Mouse (Mus musculus) ES-Bruce4 (cell line): ENCODE data around the gene Mrrf.

ENCODE experiments used
- CTCF ChIP-seq: IDR thresholded peaks from one replicate; pipeline ENCODE4 v1.8.1; 2011; ENCODE audit warnings: low read depth, low read length
- EP300 ChIP-seq: IDR thresholded peaks from 2 replicates; pipeline ENCODE4 v1.6.1; 2011; ENCODE audit warnings: low read depth, low read length; ENCODE audit not compliant: insufficient read depth
- POLR2A ChIP-seq: IDR thresholded peaks from one replicate; pipeline ENCODE4 v1.8.1; 2011; ENCODE audit warnings: low read length; ENCODE audit not compliant: insufficient read depth

DNA sequence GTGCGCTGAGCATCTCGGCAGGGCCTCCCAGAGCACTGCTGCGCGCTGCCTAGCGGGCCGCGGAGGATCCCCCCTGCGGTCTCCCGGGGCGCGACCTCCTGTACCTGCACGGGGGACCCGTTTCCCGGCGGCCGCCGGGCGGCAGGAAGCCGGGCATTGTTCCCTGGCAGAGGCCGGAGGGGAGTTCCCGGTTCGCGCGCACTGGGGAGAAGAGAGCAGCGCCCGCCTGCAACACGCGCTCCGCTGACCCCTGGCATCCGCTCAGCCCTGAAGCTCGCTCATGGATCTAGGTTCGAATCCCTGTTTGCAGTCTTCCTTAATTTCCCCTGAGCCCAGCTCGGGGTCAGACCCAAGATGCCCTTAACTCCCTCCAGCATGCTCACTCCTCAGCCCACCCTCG lies 74.6 kb downstream of the Mrrf start:
- TF ChIP-seq POLR2A (no peak), CTCF (no peak), EP300 (no peak)
